Mouse (Mus musculus) heart, postnatal 0 days (tissue): ENCODE results near the gene Atp6v1fnb.

Experiments
- CTCF ChIP-seq: IDR thresholded peaks from 2 replicates; pipeline ENCODE4 v1.5.1; 2016; ENCODE audit warnings: antibody characterized with exemption, control low read depth, low read depth
- EP300 ChIP-seq: IDR thresholded peaks from 2 replicates; pipeline ENCODE4 v1.6.1; 2016; ENCODE audit warnings: antibody characterized with exemption, low read depth

- peak; percentile 90 for TF ChIP-seq CTCF
- no peak for TF ChIP-seq EP300
Measured at GRCm38 (mm10) chr6:29484716-29485559, 13.7 kb downstream of the Atp6v1fnb start.
